Mouse (Mus musculus): ENCODE results near the gene Myt1.

- no peak for TF ChIP-seq CTCF (IDR thresholded peaks at IDR 0.05 in 2 of 3, conservative IDR thresholded peaks at IDR 0.05 in 1 of 3; ENCODE audit: control insufficient read depth in 1 of 3, insufficient read depth in 1 of 3, low read depth in 2 of 3, low read length in 3 of 3, poor library complexity in 1 of 3, severe bottlenecking in 1 of 3)
- no peak for TF ChIP-seq GABPA (IDR thresholded peaks at IDR 0.05; ENCODE audit: low read depth, low read length)
- TF ChIP-seq POLR2A (IDR thresholded peaks at IDR 0.05; ENCODE audit: control insufficient read depth in 1 of 2, insufficient read depth in 1 of 2, low read depth in 1 of 2, low read length in 2 of 2, poor library complexity in 1 of 2): no peak
- TF ChIP-seq TBP (IDR thresholded peaks at IDR 0.05; ENCODE audit: low read depth, low read length): no peak
- no peak for TF ChIP-seq RAD21 (IDR thresholded peaks at IDR 0.05; ENCODE audit: low read depth, low read length)
- no peak for TF ChIP-seq SIN3A (IDR thresholded peaks at IDR 0.05; ENCODE audit: low read length)
- no peak for TF ChIP-seq GATA1 (IDR thresholded peaks at IDR 0.05; ENCODE audit: low read depth, low read length)
- no peak for TF ChIP-seq MAX (IDR thresholded peaks at IDR 0.05; ENCODE audit: low read length)
- no peak for TF ChIP-seq EP300 (IDR thresholded peaks at IDR 0.05; ENCODE audit: low read depth in 1 of 2, low read length in 2 of 2)
- TF ChIP-seq ZC3H11A (IDR thresholded peaks at IDR 0.05; ENCODE audit: low read depth, low read length): no peak
- TF ChIP-seq POLR2AphosphoS2 (IDR thresholded peaks at IDR 0.05; ENCODE audit: low read length): no peak
- no peak for TF ChIP-seq MAZ (IDR thresholded peaks at IDR 0.05; ENCODE audit: low read depth, low read length)
These were observed 35.4 kb upstream of the Myt1 start for GRCm38 (mm10) chr2:181727659-181728262.
